Mouse (Mus musculus) liver, embryonic 12.5 days (tissue): ENCODE data around the gene Syn3. TPM values are rescaled to one million over a fixed set of nuclear protein-coding genes. Genes with fewer than 3 reads are reported as not detected.

ENCODE experiments used
- ATAC-seq: fragments of 200-750 bp; cut with Nextera tagmentation; 2 replicates; pipeline ENCODE4 v1.8.0; 2017; ENCODE audit warnings: moderate number of reproducible peaks, mild to moderate bottlenecking, moderate library complexity
- H3K27ac ChIP-seq: fragments of 300-500 bp; sonication (generic); 2 replicates; pipeline ENCODE4 v1.5.1; 2016; ENCODE audit warnings: mild to moderate bottlenecking
- H3K27me3 ChIP-seq: fragments of 300-500 bp; sonication (generic); replicated peaks from 2 replicates; pipeline ENCODE4 v1.6.1; 2016; ENCODE audit warnings: mild to moderate bottlenecking, moderate library complexity
- H3K36me3 ChIP-seq: fragments of 300-500 bp; sonication (generic); 2 replicates; pipeline ENCODE4 v1.6.1; 2016; ENCODE audit warnings: mild to moderate bottlenecking, moderate library complexity
- H3K4me1 ChIP-seq: fragments of 300-500 bp; sonication (generic); 2 replicates; pipeline ENCODE4 v1.6.1; 2016
- H3K4me2 ChIP-seq: fragments of 300-500 bp; sonication (generic); 2 replicates; pipeline ENCODE4 v1.6.1; 2016; ENCODE audit warnings: mild to moderate bottlenecking, moderate library complexity
- H3K4me3 ChIP-seq: fragments of 300-500 bp; sonication (generic); 2 replicates; pipeline ENCODE4 v1.5.1; 2016; ENCODE audit warnings: mild to moderate bottlenecking, moderate library complexity
- H3K9ac ChIP-seq: fragments of 300-500 bp; sonication (generic); 2 replicates; pipeline ENCODE4 v1.6.1; 2016; ENCODE audit warnings: mild to moderate bottlenecking, moderate library complexity
- H3K9me3 ChIP-seq: fragments of 300-500 bp; sonication (generic); replicated peaks from 2 replicates; pipeline ENCODE4 v1.6.1; 2016; ENCODE audit warnings: mild to moderate bottlenecking, moderate library complexity
- WGBS: fragments of 180-500 bp; shearing (Covaris S2); methylation state at CpG from one replicate; pipeline ENCODE4 v1.1.7; 2016; ENCODE audit not compliant: insufficient replicate concordance; 5-methylcytosine and 5-hydroxymethylcytosine counted together
- polyA plus RNA-seq: library from polyadenylated mRNA; unstranded; fragments of >200 nt; fragmentation: Nextera tagmentation; extraction: Ambion mirVana; gene quantifications from 2 replicates; pipeline ENCODE4 v1.2.1, GENCODE M21; 2016

Syn3 gene
- polyA plus RNA-seq, 1 experiment from 2014 or later: 0.57 TPM

DNA sequence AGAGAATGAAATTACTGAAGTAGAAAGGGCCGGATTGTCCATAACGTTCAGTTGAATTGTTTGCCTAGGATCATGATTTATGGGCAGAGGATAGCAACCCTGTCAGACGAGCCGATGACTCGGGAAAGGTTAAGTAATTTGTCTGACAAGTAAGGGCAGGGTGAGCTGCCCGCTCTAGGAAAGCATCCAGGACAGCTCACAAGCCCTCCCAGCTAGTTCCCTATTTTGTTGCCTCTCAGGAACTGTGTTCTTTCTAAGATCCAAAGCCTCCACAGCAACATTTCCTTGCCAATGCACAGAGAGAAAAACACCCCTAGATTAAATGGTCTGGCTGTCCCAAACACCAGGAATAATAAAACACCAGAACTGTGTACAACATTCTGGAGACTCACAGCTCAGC lies 488.1 kb downstream of the Syn3 start:
- Histone ChIP-seq H3K9me3 (no peaks in the 10 kb centered on the region), H3K9ac (no peak overlapping the region), H3K4me2 (no peak overlapping the region), H3K36me3 (no peaks in the 10 kb centered on the region), H3K27me3 (0 out of 2 replicates have a peak, but pooled peaks cover under 1% of the 10 kb centered on the region), H3K4me3 (no peak overlapping the region), H3K4me1 (no peaks in the 10 kb centered on the region), H3K27ac (no peak overlapping the region)
- 40% methylated on average over 6 of the region's 6 CpGs for WGBS
- no peak for ATAC-seq

DNA sequence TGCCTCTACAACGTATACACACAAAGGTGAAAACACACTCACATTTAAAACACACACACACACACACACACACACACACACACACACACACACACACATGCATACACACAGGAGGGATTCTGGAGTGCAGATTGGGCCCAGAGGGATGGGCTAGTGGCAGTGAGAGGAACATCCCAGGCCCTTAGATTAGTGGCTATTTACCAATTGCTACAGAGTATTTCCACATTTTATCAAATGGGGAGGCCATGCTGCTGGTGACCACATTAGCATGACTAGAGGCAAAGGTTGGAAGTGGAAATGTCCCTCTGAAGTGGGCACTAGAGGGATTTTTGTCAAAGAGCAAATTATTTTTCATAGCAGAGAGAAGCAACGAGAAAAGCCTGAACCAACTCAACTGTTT lies 489.0 kb downstream of the Syn3 start:
- H3K36me3 ChIP-seq: no peaks in the 10 kb centered on the region
- no peak overlapping the region for H3K4me2 ChIP-seq
- no peak overlapping the region for H3K27ac ChIP-seq
- no peaks in the 10 kb centered on the region for H3K4me1 ChIP-seq
- no peaks in the 10 kb centered on the region; the same call in 1 of the 2 replicates for H3K27me3 ChIP-seq
- H3K9me3 ChIP-seq: no peaks in the 10 kb centered on the region
- H3K9ac ChIP-seq: no peak overlapping the region
- no peak overlapping the region for H3K4me3 ChIP-seq
- WGBS: 65% methylated on average over 2 of the region's 2 CpGs
- no peak for ATAC-seq

DNA sequence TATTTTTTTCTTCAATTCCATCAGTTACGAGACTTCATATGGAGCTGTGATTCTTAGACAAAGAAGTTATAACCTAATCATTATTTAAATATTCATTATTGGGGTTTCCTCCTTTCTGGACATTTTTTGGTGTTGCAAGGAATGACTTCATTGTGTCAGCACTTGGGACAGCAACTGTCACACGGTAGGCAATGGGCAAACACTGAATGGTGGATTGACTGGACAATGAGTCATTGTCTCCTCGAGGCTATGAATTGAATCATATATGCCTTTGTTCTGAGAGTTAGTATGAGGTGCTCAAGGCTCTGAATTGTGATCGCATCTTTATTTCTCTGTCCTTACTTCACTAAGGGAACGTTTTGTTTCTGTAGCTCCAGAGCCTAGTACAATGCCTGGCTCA lies 492.2 kb downstream of the Syn3 start:
- Histone ChIP-seq H3K27ac (no peak overlapping the region), H3K4me1 (no peaks in the 10 kb centered on the region), H3K9me3 (no peaks in the 10 kb centered on the region), H3K4me3 (no peak overlapping the region), H3K36me3 (no peaks in the 10 kb centered on the region), H3K9ac (no peak overlapping the region), H3K4me2 (no peak overlapping the region), H3K27me3 (no peaks in the 10 kb centered on the region; the same call in 1 of the 2 replicates)
- WGBS: 59% methylated on average over 5 of the region's 5 CpGs
- no peak for ATAC-seq

Other genes starting within 250 kb of the Syn3 start
- 16.3 and 17.0 TPM in 2 replicates for gene Timp3, start 198.5 kb downstream of the Syn3 start, polyA plus RNA-seq
- gene Hsp90b1, start 206.6 kb upstream of the Syn3 start, polyA plus RNA-seq: 432 and 438 TPM in 2 replicates
- gene Ttc41, start 206.9 kb upstream of the Syn3 start, polyA plus RNA-seq: 0.95 and 0.96 TPM in 2 replicates